Mouse (Mus musculus): ENCODE data around the gene Gemin5. TPM values are rescaled to one million over a fixed set of nuclear protein-coding genes. Genes with fewer than 3 reads are reported as not detected.

Gene Gemin5
- polyA plus RNA-seq, 1 experiment from 2014 or later: 19.6 TPM

DNA sequence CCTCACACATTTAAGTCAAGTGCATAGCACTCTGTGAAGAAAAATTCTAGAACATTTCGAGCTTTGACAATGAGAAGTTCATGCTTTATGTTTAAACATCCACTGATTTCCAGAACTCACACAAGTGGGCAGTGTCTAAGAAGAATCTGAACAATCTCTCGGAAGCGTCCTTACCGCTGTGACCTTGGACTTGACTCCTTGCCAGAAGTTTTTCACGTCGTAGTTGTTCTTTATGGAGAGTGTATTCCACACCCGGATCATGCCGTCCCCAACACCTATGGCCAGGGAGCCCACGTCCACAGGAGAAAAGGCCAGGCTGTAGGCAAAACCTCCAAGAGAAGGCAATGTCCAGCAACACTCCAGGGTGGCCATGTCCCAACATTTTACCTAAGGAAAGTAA lies 12.9 kb downstream of the Gemin5 start:
- WGBS: 93% methylated on average over 9 of the region's 9 CpGs
- DNase-seq (ENCODE audit: low spot score): no peak
- Histone ChIP-seq H3K27ac (replicated peaks; ENCODE audit: low read depth, low read length) (no peak overlapping the region), H3K4me1 (ENCODE audit: control insufficient read depth, insufficient read depth, low read length) (no peaks in the 10 kb centered on the region), H3K9ac (ENCODE audit: low read depth, low read length) (no peak overlapping the region), H3K36me3 (ENCODE audit: control insufficient read depth, insufficient read depth, low read length) (peaks cover 81% of the 10 kb centered on the region), H3K9me3 (ENCODE audit: control insufficient read depth, low read length) (no peaks in the 10 kb centered on the region), H3K4me3 (ENCODE audit: low read depth, low read length) (no peak overlapping the region), H3K27me3 (replicated peaks; ENCODE audit: control insufficient read depth, insufficient read depth, low read length) (no peaks in the 10 kb centered on the region), H3K4me2 (ENCODE audit: low read depth, low read length) (no peak overlapping the region)
- no peak for ATAC-seq (ENCODE audit: low read depth)

DNA sequence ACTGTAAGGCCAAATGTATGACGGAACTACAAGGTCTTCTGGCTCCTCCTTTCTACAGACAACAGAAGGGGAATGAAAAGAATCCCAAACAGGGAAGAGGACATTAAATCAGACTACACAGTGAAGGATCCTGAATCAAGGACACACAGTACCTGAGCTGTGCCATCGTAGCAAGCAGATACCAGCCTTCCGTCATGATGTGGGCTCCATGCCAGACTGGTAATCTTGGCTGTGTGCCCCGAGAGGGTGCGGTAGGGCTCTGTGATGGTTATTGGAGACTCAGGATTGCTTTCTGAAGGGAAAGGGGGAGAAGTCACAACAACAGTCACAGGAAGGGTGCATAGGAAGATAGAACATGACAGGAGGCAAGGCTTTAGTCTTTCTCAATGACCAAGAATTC lies 22.1 kb downstream of the Gemin5 start:
- no peaks in the 10 kb centered on the region for H3K4me1 ChIP-seq (ENCODE audit: control insufficient read depth, insufficient read depth, low read length)
- H3K9me3 ChIP-seq (ENCODE audit: control insufficient read depth, low read length): no peaks in the 10 kb centered on the region
- H3K27ac ChIP-seq (replicated peaks; ENCODE audit: low read depth, low read length): no peak overlapping the region
- peaks cover 92% of the 10 kb centered on the region for H3K36me3 ChIP-seq (ENCODE audit: control insufficient read depth, insufficient read depth, low read length)
- DNase-seq (ENCODE audit: low spot score): no peak
- no peak for ATAC-seq (ENCODE audit: low read depth)
- WGBS: 82% methylated on average over 5 of the region's 5 CpGs
- no peak overlapping the region for H3K4me2 ChIP-seq (ENCODE audit: low read depth, low read length)
- H3K9ac ChIP-seq (ENCODE audit: low read depth, low read length): no peak overlapping the region
- H3K4me3 ChIP-seq (ENCODE audit: low read depth, low read length): no peak overlapping the region
- no peaks in the 10 kb centered on the region for H3K27me3 ChIP-seq (replicated peaks; ENCODE audit: control insufficient read depth, insufficient read depth, low read length)

DNA sequence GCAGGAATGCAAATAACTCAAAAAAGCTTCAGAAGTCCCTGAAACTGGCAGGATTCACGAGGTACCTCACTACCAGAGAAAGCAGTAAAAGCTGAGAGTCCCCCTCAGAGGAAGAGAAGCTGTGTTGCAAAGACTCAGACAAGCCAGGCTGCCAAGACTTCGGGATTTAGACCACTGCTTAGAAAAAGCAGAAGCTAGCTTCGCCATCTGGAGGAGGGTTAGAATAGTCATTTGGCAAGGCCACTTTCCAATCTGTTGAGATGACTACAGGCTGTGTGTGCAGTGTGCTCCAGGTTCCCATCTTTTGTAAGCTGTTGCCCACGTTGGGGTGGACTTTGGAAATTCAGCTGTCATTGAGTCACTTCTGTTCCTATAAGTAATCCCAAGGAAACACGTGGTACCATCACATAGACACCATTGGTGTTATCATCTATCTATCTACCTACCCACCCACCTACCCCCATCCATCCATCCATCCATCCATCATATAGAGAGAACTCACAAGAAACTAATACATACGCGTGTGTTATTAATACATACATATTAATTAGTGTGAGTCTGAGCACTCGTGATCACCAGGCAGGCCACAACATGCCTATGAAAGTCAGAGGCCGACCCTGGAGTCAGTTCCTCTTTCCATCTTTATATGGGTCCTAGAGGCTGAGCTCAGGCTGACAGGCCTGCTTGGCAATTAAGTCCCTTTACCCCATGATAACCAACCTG lies 24.5 kb downstream of the Gemin5 start:
- peaks cover 94% of the 10 kb centered on the region for H3K36me3 ChIP-seq (ENCODE audit: control insufficient read depth, insufficient read depth, low read length)

DNA sequence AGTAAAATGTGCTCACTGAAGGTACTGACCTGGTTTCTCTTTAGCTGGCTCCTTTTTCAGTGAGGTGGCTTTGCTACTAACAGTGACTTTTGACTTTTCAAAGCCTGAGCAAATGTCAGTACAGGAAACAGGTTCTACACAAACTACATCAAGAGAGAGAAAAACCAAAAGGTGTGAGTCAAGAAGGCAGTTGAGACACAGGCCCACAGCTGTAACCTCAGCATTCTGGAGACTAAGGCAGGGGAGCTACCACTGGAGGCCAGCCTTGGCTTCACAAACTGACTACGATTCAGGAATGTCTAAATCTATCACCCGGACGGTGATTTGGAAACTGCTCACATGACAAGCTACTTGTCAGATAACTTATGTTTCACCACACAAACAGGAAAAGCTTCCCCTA lies 28.9 kb downstream of the Gemin5 start:
- Histone ChIP-seq H3K9me3 (ENCODE audit: control insufficient read depth, low read length) (no peaks in the 10 kb centered on the region), H3K4me3 (ENCODE audit: low read depth, low read length) (no peak overlapping the region), H3K4me2 (ENCODE audit: low read depth, low read length) (no peak overlapping the region), H3K4me1 (ENCODE audit: control insufficient read depth, insufficient read depth, low read length) (no peaks in the 10 kb centered on the region), H3K9ac (ENCODE audit: low read depth, low read length) (no peak overlapping the region), H3K27ac (replicated peaks; ENCODE audit: low read depth, low read length) (no peak overlapping the region), H3K27me3 (replicated peaks; ENCODE audit: control insufficient read depth, insufficient read depth, low read length) (no peaks in the 10 kb centered on the region), H3K36me3 (ENCODE audit: control insufficient read depth, insufficient read depth, low read length) (peaks cover 93% of the 10 kb centered on the region)
- DNase-seq (ENCODE audit: low spot score): no peak
- ATAC-seq (ENCODE audit: low read depth): no peak
- WGBS: 95% methylated on average over 3 of the region's 3 CpGs

More for the DNA sequence above, 24.5 kb downstream of the Gemin5 start:
- Histone ChIP-seq H3K4me3 (ENCODE audit: low read depth, low read length) (no peak overlapping the region), H3K9ac (ENCODE audit: low read depth, low read length) (no peak overlapping the region), H3K4me2 (ENCODE audit: low read depth, low read length) (no peak overlapping the region), H3K4me1 (ENCODE audit: control insufficient read depth, insufficient read depth, low read length) (no peaks in the 10 kb centered on the region), H3K9me3 (ENCODE audit: control insufficient read depth, low read length) (no peaks in the 10 kb centered on the region), H3K27me3 (replicated peaks; ENCODE audit: control insufficient read depth, insufficient read depth, low read length) (no peaks in the 10 kb centered on the region), H3K27ac (replicated peaks; ENCODE audit: low read depth, low read length) (no peak overlapping the region)
- WGBS: 85% methylated on average over 9 of the region's 9 CpGs
- DNase-seq (ENCODE audit: low spot score) (no peak), ATAC-seq (ENCODE audit: low read depth) (no peak)

DNA sequence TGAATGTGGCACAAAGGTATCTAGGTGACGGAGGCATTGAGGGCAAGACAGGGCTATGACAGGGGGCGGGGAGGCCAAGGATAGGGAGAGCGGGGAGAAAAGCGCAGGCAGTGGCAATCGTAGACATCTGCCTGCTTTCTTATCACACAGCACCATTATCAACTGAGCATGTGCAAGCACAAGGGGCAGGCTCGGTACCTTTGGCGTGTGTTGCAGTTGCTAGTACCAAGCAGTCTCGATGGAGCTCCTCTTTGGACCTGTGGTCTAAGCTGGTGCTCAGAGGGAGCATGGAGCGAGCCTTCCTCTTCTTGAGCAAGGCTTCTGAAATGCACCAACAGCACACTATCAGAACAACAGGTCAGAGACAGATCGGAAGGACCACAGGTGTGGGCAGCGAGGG lies 29.5 kb downstream of the Gemin5 start:
- H3K27ac ChIP-seq (replicated peaks; ENCODE audit: low read depth, low read length): no peak overlapping the region
- no peak overlapping the region for H3K4me3 ChIP-seq (ENCODE audit: low read depth, low read length)
- DNase-seq (ENCODE audit: low spot score) (no peak), ATAC-seq (ENCODE audit: low read depth) (no peak)
- H3K9ac ChIP-seq (ENCODE audit: low read depth, low read length): no peak overlapping the region
- no peak overlapping the region for H3K4me2 ChIP-seq (ENCODE audit: low read depth, low read length)
- H3K27me3 ChIP-seq (replicated peaks; ENCODE audit: control insufficient read depth, insufficient read depth, low read length): no peaks in the 10 kb centered on the region
- H3K4me1 ChIP-seq (ENCODE audit: control insufficient read depth, insufficient read depth, low read length): no peaks in the 10 kb centered on the region
- H3K36me3 ChIP-seq (ENCODE audit: control insufficient read depth, insufficient read depth, low read length): peaks cover 93% of the 10 kb centered on the region
- H3K9me3 ChIP-seq (ENCODE audit: control insufficient read depth, low read length): no peaks in the 10 kb centered on the region
- WGBS: 91% methylated on average over 11 of the region's 11 CpGs

DNA sequence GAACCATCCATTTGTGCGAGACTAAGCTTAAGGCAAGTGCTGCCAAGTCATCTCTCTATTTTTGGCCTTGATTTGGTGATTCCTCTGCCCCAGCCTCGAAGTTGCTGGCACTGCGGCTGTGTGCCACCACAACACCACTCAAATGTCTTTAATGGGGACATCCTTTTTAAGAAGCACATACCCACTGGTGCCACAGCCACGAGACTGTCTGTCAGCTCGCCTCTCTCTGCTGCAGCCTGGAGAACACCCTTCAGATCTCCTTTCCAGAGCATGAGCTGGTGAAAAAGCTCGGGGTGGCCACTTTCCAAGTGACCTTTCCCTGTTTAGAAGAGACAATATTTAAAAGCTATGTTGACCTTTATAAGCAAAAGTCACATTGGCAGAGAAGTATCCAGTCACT lies 31.7 kb downstream of the Gemin5 start:
- ATAC-seq (ENCODE audit: low read depth) (no peak), DNase-seq (ENCODE audit: low spot score) (no peak)
- Histone ChIP-seq H3K27me3 (replicated peaks; ENCODE audit: control insufficient read depth, insufficient read depth, low read length) (no peaks in the 10 kb centered on the region), H3K9me3 (ENCODE audit: control insufficient read depth, low read length) (no peaks in the 10 kb centered on the region), H3K4me1 (ENCODE audit: control insufficient read depth, insufficient read depth, low read length) (no peaks in the 10 kb centered on the region), H3K27ac (replicated peaks; ENCODE audit: low read depth, low read length) (no peak overlapping the region), H3K4me3 (ENCODE audit: low read depth, low read length) (no peak overlapping the region), H3K9ac (ENCODE audit: low read depth, low read length) (no peak overlapping the region), H3K36me3 (ENCODE audit: control insufficient read depth, insufficient read depth, low read length) (peaks cover 94% of the 10 kb centered on the region), H3K4me2 (ENCODE audit: low read depth, low read length) (no peak overlapping the region)
- WGBS: 91% methylated on average over 6 of the region's 6 CpGs

DNA sequence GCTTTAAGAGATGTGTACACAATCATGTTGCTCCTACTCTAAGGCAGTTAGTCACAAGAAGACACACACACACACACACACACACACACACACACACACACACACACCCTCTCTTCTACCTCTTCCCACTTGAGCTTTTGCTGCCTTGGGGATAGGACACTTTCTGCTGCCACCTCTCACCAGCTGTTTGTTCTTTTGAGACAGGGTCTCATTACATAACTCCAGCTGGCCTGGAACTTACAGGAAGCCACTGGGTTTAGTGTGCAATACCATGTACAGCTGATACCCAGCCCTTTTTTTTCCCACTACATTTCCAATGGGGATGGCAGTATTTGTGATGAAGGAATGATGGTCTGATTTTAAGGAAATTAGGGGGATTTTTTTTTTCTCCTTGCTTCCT lies 33.0 kb downstream of the Gemin5 start:
- Histone ChIP-seq H3K27me3 (replicated peaks; ENCODE audit: control insufficient read depth, insufficient read depth, low read length) (no peaks in the 10 kb centered on the region), H3K9me3 (ENCODE audit: control insufficient read depth, low read length) (no peaks in the 10 kb centered on the region), H3K36me3 (ENCODE audit: control insufficient read depth, insufficient read depth, low read length) (peaks cover 95% of the 10 kb centered on the region), H3K27ac (replicated peaks; ENCODE audit: low read depth, low read length) (no peak overlapping the region), H3K4me2 (ENCODE audit: low read depth, low read length) (no peak overlapping the region), H3K9ac (ENCODE audit: low read depth, low read length) (no peak overlapping the region), H3K4me3 (ENCODE audit: low read depth, low read length) (no peak overlapping the region), H3K4me1 (ENCODE audit: control insufficient read depth, insufficient read depth, low read length) (no peaks in the 10 kb centered on the region)
- ATAC-seq (ENCODE audit: low read depth): no peak
- no peak for DNase-seq (ENCODE audit: low spot score)

DNA sequence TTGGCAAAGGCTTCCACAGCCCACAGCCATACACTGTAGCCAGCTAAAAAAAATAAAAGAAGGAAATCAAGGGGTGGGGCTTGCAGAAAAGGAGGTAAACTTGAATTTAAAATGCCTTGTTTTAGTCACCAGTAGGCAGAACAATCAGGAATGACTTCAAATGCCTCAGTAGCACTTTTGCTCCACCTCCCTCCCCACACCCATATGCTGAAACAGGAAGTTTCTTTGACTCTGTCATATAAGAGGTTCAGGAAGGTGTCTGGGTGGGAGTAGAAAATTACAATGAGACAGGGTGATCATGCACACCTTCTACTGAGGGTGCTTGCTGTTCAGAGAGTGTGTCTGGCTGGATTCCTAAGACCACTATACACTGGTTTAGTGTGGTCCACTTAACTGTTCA lies 33.5 kb downstream of the Gemin5 start:
- Histone ChIP-seq H3K9me3 (ENCODE audit: control insufficient read depth, low read length) (no peaks in the 10 kb centered on the region), H3K27me3 (replicated peaks; ENCODE audit: control insufficient read depth, insufficient read depth, low read length) (no peaks in the 10 kb centered on the region), H3K9ac (ENCODE audit: low read depth, low read length) (no peak overlapping the region), H3K36me3 (ENCODE audit: control insufficient read depth, insufficient read depth, low read length) (peaks cover 95% of the 10 kb centered on the region), H3K27ac (replicated peaks; ENCODE audit: low read depth, low read length) (no peak overlapping the region), H3K4me1 (ENCODE audit: control insufficient read depth, insufficient read depth, low read length) (no peaks in the 10 kb centered on the region), H3K4me2 (ENCODE audit: low read depth, low read length) (no peak overlapping the region), H3K4me3 (ENCODE audit: low read depth, low read length) (no peak overlapping the region)
- ATAC-seq (ENCODE audit: low read depth) (no peak), DNase-seq (ENCODE audit: low spot score) (no peak)

DNA sequence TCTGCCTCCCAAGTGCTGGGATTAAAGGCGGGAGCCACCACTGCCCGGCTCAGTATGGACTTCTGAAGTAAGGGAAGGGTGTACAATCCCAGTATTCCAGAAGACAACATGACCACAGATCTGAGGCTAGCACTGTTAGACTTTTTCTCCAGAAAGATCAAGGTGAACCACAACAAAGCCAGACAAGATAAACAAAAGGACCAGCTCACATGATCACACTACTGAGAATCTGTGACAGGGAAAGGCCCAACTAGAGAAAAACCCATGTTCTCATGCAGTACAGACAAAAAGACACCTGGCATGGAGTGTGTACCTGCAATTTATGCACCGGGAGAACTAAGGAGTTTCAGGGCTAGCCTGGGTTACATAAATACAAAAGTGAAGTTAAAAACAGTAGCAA lies 36.3 kb downstream of the Gemin5 start:
- no peak overlapping the region for H3K4me2 ChIP-seq (ENCODE audit: low read depth, low read length)
- H3K27ac ChIP-seq (replicated peaks; ENCODE audit: low read depth, low read length): no peak overlapping the region
- H3K4me1 ChIP-seq (ENCODE audit: control insufficient read depth, insufficient read depth, low read length): no peaks in the 10 kb centered on the region
- no peaks in the 10 kb centered on the region for H3K9me3 ChIP-seq (ENCODE audit: control insufficient read depth, low read length)
- H3K36me3 ChIP-seq (ENCODE audit: control insufficient read depth, insufficient read depth, low read length): peaks cover 96% of the 10 kb centered on the region
- WGBS: 91% methylated on average over 3 of the region's 3 CpGs
- H3K27me3 ChIP-seq (replicated peaks; ENCODE audit: control insufficient read depth, insufficient read depth, low read length): no peaks in the 10 kb centered on the region
- H3K4me3 ChIP-seq (ENCODE audit: low read depth, low read length): no peak overlapping the region
- ATAC-seq (ENCODE audit: low read depth) (no peak), DNase-seq (ENCODE audit: low spot score) (no peak)
- no peak overlapping the region for H3K9ac ChIP-seq (ENCODE audit: low read depth, low read length)
